11 mouse cellular contexts compared by ENCODE assay signal in genomic region chr19:11351878-11352277, GRCm38 (mm10). TPM values are rescaled to one million over a fixed set of nuclear protein-coding genes. Genes with fewer than 3 reads are reported as not detected.
DNase-seq lines count a peak whose midpoint lies in the region; ATAC-seq and TF ChIP-seq lines count a peak whose summit lies in the region.
"Had no signal": no experiment of that assay in that cellular context is flagged by ENCODE, and none has a peak within 500 bp of the region (broad histone marks: within the 10 kb centered on the region; RNA-seq: fewer than 3 reads in every experiment).

No protein-coding gene starts in this region.

- no peak overlapping the region for H3K4me3 ChIP-seq in kidney, postnatal 0 days (replicated peaks; ENCODE audit: low read depth, low read length)
- H3K4me3 ChIP-seq in kidney, embryonic 15.5 days (replicated peaks) = no peak overlapping the region
- H3K4me3 ChIP-seq: limb, embryonic 15.5 days had no signal

- H3K9ac ChIP-seq in kidney, postnatal 0 days (ENCODE audit: low read depth, low read length) = no peak overlapping the region
- no peak overlapping the region for H3K9ac ChIP-seq in kidney, embryonic 15.5 days
- H3K9ac ChIP-seq: limb, embryonic 15.5 days had no signal

- TF ChIP-seq CTCF in kidney, postnatal 0 days (IDR thresholded peaks at IDR 0.05; ENCODE audit: low read depth) = peak; percentile 57

- H3K9me3 ChIP-seq in kidney, postnatal 0 days (replicated peaks; ENCODE audit: low read length) = no peaks in the 10 kb centered on the region
- no peaks in the 10 kb centered on the region for H3K9me3 ChIP-seq in kidney, embryonic 15.5 days (replicated peaks)
- H3K9me3 ChIP-seq: limb, embryonic 15.5 days had no signal

- H3K27me3 ChIP-seq in kidney, postnatal 0 days (ENCODE audit: insufficient read depth, low read length) = no peaks in the 10 kb centered on the region
- no peaks in the 10 kb centered on the region for H3K27me3 ChIP-seq in kidney, embryonic 15.5 days
- H3K27me3 ChIP-seq: limb, embryonic 15.5 days had no signal

- no peaks in the 10 kb centered on the region for H3K4me1 ChIP-seq in kidney, postnatal 0 days (replicated peaks; ENCODE audit: insufficient read depth, low read length)
- no peaks in the 10 kb centered on the region for H3K4me1 ChIP-seq in kidney, embryonic 15.5 days
- H3K4me1 ChIP-seq: limb, embryonic 15.5 days had no signal

- no peak overlapping the region for H3K4me2 ChIP-seq in kidney, postnatal 0 days (ENCODE audit: low read length)
- H3K4me2 ChIP-seq in kidney, embryonic 15.5 days = no peak overlapping the region
- H3K4me2 ChIP-seq: limb, embryonic 15.5 days had no signal

- ATAC-seq in kidney, postnatal 0 days (replicated peaks; ENCODE audit: low FRiP score, low read depth) = no peak
- ATAC-seq in kidney, embryonic 15.5 days (replicated peaks; ENCODE audit: low FRiP score) = no peak

- peak; percentile 15 for DNase-seq in kidney, postnatal 0 days (ENCODE audit: low spot score)
- peak; percentile 28 for DNase-seq in thymus, postnatal 14 days
- DNase-seq in thymus, adult 18-20 months = no peak
- peak; percentile 3 for DNase-seq in brain, adult 2 months (ENCODE audit: low read depth, low spot score)
- DNase-seq in right cerebral cortex, postnatal 25 days = no peak
- DNase-seq in frontal cortex, postnatal 14 days (ENCODE audit: low spot score in 2 of 2) = no peak
- DNase-seq: cerebellum, adult 18-20 months; heart, adult 18-20 months; kidney, adult 2 months had no signal

- no peaks in the 10 kb centered on the region for H3K36me3 ChIP-seq in kidney, postnatal 0 days (ENCODE audit: insufficient read depth, low read length)
- H3K36me3 ChIP-seq in kidney, embryonic 15.5 days = no peaks in the 10 kb centered on the region
- H3K36me3 ChIP-seq: limb, embryonic 15.5 days had no signal

- H3K27ac ChIP-seq in kidney, postnatal 0 days = no peak overlapping the region
- no peak overlapping the region for H3K27ac ChIP-seq in kidney, embryonic 15.5 days
- H3K27ac ChIP-seq: limb, embryonic 15.5 days had no signal

- WGBS in kidney, postnatal 0 days = 44% methylated on average over 3 of the region's 3 CpGs
- 48% methylated on average over 3 of the region's 3 CpGs for WGBS in kidney, embryonic 15.5 days

RNA-seq across cellular contexts. Expression of gene Ms4a7, which starts 15.9 kb away (rescaled TPM):
- 9.7 and 11.8 TPM in 2 replicates for polyA plus RNA-seq in kidney, postnatal 0 days (2015; fragmentation: Nextera tagmentation; extraction: Ambion mirVana)
- 5.1 TPM in 2 replicates for polyA plus RNA-seq in kidney, embryonic 15.5 days (2015; fragmentation: Nextera tagmentation; extraction: Ambion mirVana)

RNA-seq across cellular contexts. Expression of gene Ms4a4a, which starts 23.4 kb away (rescaled TPM):
- polyA plus RNA-seq in kidney, postnatal 0 days (2015; fragmentation: Nextera tagmentation; extraction: Ambion mirVana) = 3.5 and 3.6 TPM in 2 replicates
- polyA plus RNA-seq in kidney, embryonic 15.5 days (2015; fragmentation: Nextera tagmentation; extraction: Ambion mirVana) = 3.9 and 6.2 TPM in 2 replicates

RNA-seq across cellular contexts. Expression of gene Ms4a14, which starts 37.6 kb away (rescaled TPM):
- polyA plus RNA-seq in kidney, postnatal 0 days (2015; fragmentation: Nextera tagmentation; extraction: Ambion mirVana) = 0.07 and 0.11 TPM in 2 replicates
- 0.06 TPM in 2 replicates for polyA plus RNA-seq in kidney, embryonic 15.5 days (2015; fragmentation: Nextera tagmentation; extraction: Ambion mirVana)

RNA-seq across cellular contexts. Expression of gene Ms4a4c, which starts 52.7 kb away (rescaled TPM):
- 0.73 and 1.7 TPM in 2 replicates for polyA plus RNA-seq in kidney, postnatal 0 days (2015; fragmentation: Nextera tagmentation; extraction: Ambion mirVana)
- polyA plus RNA-seq in kidney, embryonic 15.5 days (2015; fragmentation: Nextera tagmentation; extraction: Ambion mirVana) = 1.1 and 1.9 TPM in 2 replicates

Comparison
In these comparisons a context has a peak if more than half of its experiments do, and no peak if none do; other contexts are left out.
1. DNase-seq: peak in kidney, postnatal 0 days (single experiment), thymus, postnatal 14 days (single experiment) and brain, adult 2 months (single experiment); none in thymus, adult 18-20 months (0 of 2), right cerebral cortex, postnatal 25 days (single experiment) and frontal cortex, postnatal 14 days (0 of 2).